Mouse (Mus musculus) midbrain, postnatal 0 days (tissue): Measurements from ENCODE around the gene Tdg. TPM values are rescaled to one million over a fixed set of nuclear protein-coding genes. Genes with fewer than 3 reads are reported as not detected.
A peak's percentile ranks its signal among the peaks of the same experiment; 100 is the strongest.

Source experiments
- ATAC-seq: fragments of 200-750 bp; cut with Nextera tagmentation; 2 replicates; pipeline ENCODE4 v1.8.0; 2017; ENCODE audit warnings: moderate number of reproducible peaks, mild to moderate bottlenecking, moderate TSS enrichment, moderate library complexity; ENCODE audit not compliant: low FRiP score
- DNase-seq: peaks from one replicate; pipeline ENCODE4 v3.0.0-alpha.2; 2015; ENCODE audit warnings: low spot score
- H3K27ac ChIP-seq: fragments of 300-500 bp; sonication (generic); 2 replicates; pipeline ENCODE4 v1.5.1; 2014; ENCODE audit warnings: low read depth, mild to moderate bottlenecking, low read length, mixed read lengths
- H3K27me3 ChIP-seq: fragments of 300-500 bp; sonication (generic); 2 replicates; pipeline ENCODE4 v1.6.1; 2014; ENCODE audit warnings: low read length, control low read depth, mixed read lengths; ENCODE audit not compliant: insufficient read depth
- H3K36me3 ChIP-seq: fragments of 300-500 bp; sonication (generic); 2 replicates; pipeline ENCODE4 v1.6.1; 2014; ENCODE audit warnings: low read length, control low read depth, mixed read lengths; ENCODE audit not compliant: insufficient read depth
- H3K4me1 ChIP-seq: fragments of 300-500 bp; sonication (generic); 2 replicates; pipeline ENCODE4 v1.6.1; 2014; ENCODE audit warnings: mild to moderate bottlenecking, control low read depth, antibody characterized with exemption, low read length, mixed read lengths; ENCODE audit not compliant: insufficient read depth
- H3K4me2 ChIP-seq: fragments of 300-500 bp; sonication (generic); 2 replicates; pipeline ENCODE4 v1.6.1; 2014; ENCODE audit warnings: low read depth, mild to moderate bottlenecking, low read length, mixed read lengths; ENCODE audit not compliant: poor library complexity, severe bottlenecking
- H3K4me3 ChIP-seq: fragments of 300-500 bp; sonication (generic); 2 replicates; pipeline ENCODE4 v1.5.1; 2014; ENCODE audit warnings: low read depth, mild to moderate bottlenecking, low read length, moderate library complexity
- H3K9ac ChIP-seq: fragments of 300-500 bp; sonication (generic); replicated peaks from 2 replicates; pipeline ENCODE4 v1.6.1; 2014; ENCODE audit warnings: mild to moderate bottlenecking, low read length, moderate library complexity, mixed read lengths; ENCODE audit not compliant: poor library complexity, severe bottlenecking
- H3K9me3 ChIP-seq: fragments of 300-500 bp; sonication (generic); 2 replicates; pipeline ENCODE4 v1.6.1; 2016; ENCODE audit warnings: low read length, control low read depth
- CTCF ChIP-seq: IDR thresholded peaks from 2 replicates; pipeline ENCODE4 v1.5.1; 2016; ENCODE audit warnings: antibody characterized with exemption, mild to moderate bottlenecking
- WGBS: fragments of 180-500 bp; shearing (Covaris S2); extraction: QIAGEN DNeasy Blood & Tissue Kit; methylation state at CpG from one replicate; pipeline ENCODE4 v1.1.7; 2014; 5-methylcytosine and 5-hydroxymethylcytosine counted together
- polyA plus RNA-seq: library from polyadenylated mRNA; unstranded; fragments of >200 nt; fragmentation: Nextera tagmentation; extraction: Ambion mirVana; gene quantifications from 2 replicates; pipeline ENCODE4 v1.2.1, GENCODE M21; 2015
- total RNA-seq: library from RNA; depleted of rRNA; stranded (reverse); fragments of >200 nt; gene quantifications from 2 replicates; pipeline ENCODE4 v1.2.3, GENCODE M21; 2014

Tdg gene
- total and polyA plus RNA-seq, 2 experiments from 2014 or later: 60.9 to 121 TPM

DNA sequence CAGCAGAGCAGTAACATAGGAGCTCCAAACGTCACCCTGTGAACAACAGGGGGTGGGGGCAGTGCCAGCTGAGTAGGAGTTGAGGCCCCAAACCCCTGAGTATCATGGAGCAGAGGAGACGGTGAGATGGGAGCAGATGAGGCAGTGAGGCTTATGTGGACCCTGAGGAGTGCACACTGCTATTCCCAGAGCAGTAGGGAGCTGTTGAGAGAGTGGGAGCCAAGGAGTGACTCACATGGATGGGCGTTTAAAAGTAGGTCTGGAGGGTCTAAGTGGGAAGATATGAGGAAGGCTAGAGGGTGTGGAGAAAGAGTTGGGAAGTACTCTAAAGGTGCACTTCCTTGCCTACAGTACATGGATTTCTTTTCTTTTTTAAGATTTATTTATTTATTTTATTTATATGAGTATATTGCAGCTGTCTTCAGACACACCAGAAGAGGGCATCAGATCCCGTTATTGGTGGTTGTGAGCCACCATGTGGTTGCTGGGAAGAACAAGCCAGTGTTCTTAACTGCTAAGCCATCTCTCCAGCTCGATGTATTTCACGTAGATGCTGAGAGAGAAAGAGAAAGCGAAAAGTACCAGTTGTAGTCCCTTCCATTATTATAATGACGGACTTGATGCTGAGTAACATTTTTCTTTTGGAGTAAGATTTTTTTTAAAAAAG, 9.5 kb downstream of the Tdg start:
- Histone ChIP-seq H3K27me3 (no peaks in the 10 kb centered on the region), H3K9me3 (no peaks in the 10 kb centered on the region), H3K4me2 (no peak overlapping the region), H3K9ac (no peak overlapping the region), H3K4me1 (no peaks in the 10 kb centered on the region), H3K36me3 (peaks cover 39% of the 10 kb centered on the region), H3K27ac (no peak overlapping the region), H3K4me3 (no peak overlapping the region)
- peak; percentile 23 for TF ChIP-seq CTCF
- no peak for DNase-seq
- no peak for ATAC-seq
- WGBS: 91% methylated on average over 8 of the region's 8 CpGs

DNA sequence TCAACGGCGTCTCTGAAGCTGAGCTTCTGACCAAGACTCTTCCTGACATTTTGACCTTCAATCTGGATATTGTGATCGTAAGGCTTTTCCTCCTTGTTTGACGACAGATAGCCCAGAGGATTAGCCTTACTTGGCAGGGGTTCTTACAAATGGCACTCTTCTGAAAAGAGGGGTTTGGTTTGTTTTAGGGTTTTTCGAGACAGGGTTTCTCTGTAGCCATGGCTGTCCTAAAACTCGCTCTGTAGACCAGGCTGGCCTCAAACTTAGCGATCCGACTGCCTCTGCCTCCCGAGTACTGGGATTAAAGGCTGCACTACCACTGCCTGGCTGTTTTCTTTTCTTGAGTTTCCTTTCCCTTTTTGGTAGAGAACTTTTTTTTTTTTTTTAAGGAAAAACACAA, 11.9 kb downstream of the Tdg start:
- Histone ChIP-seq H3K4me3 (no peak overlapping the region), H3K4me1 (no peaks in the 10 kb centered on the region), H3K9ac (no peak overlapping the region), H3K27me3 (no peaks in the 10 kb centered on the region), H3K27ac (no peak overlapping the region), H3K4me2 (no peak overlapping the region), H3K36me3 (peaks cover 56% of the 10 kb centered on the region), H3K9me3 (no peaks in the 10 kb centered on the region)
- DNase-seq (no peak), ATAC-seq (no peak)
- WGBS: 84% methylated on average over 7 of the region's 9 CpGs
- TF ChIP-seq CTCF: no peak

DNA sequence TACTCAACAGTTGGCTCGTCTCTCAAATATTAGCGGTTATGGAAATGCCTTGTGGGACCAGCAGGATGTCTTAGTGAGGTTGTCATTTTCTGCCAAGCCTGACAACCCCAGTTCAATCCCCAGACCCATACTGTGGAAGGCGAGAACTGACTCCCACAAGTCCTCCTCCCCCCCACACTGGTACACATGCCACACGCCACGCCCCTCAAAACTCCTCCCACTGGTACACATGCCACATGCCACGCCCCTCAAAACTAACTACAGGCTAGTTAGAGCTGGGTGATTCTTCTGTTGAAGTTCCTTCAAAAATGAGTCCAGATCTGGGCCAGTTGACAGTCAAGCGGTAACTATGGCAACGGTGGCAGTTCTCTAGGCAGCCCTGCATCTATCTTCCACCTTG, 16.5 kb downstream of the Tdg start:
- no peaks in the 10 kb centered on the region for H3K27me3 ChIP-seq
- no peak overlapping the region for H3K4me2 ChIP-seq
- no peak overlapping the region for H3K27ac ChIP-seq
- no peak for TF ChIP-seq CTCF
- H3K36me3 ChIP-seq: peaks cover 49% of the 10 kb centered on the region
- no peaks in the 10 kb centered on the region for H3K9me3 ChIP-seq
- DNase-seq: peak; percentile 14
- no peak overlapping the region for H3K9ac ChIP-seq
- no peaks in the 10 kb centered on the region for H3K4me1 ChIP-seq
- ATAC-seq: no peak
- 95% methylated on average over 8 of the region's 8 CpGs for WGBS
- no peak overlapping the region for H3K4me3 ChIP-seq

DNA sequence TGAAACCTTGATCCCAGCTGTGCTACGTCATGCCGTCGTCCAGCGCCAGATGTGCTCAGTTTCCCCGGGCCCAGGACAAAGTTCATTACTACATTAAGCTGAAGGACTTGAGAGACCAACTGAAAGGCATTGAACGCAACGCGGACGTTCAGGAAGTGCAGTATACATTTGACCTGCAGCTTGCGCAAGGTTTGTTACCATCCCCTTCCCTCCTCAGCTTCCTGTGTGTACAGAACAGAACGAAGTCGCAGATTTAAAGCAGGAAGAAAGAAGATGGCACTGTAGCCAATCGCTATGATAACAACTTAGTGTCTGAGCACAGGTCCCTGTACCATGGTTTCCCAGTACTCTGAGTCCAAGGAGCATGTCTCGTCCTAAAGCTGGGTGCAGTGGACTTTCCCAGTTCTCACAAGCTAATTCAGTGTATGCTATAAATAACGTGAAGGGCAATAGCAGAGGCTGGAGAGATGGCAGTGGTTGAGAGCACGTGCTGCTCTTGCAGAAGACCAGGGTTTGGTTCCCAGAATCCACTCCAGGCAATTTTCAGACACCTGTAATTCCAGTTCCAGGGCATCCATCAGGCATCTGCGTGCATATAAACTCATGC, 17.7 kb downstream of the Tdg start:
- Histone ChIP-seq H3K4me3 (no peak overlapping the region), H3K9ac (no peak overlapping the region), H3K4me1 (no peaks in the 10 kb centered on the region), H3K27ac (no peak overlapping the region), H3K27me3 (no peaks in the 10 kb centered on the region), H3K4me2 (no peak overlapping the region), H3K36me3 (peaks cover 49% of the 10 kb centered on the region), H3K9me3 (no peaks in the 10 kb centered on the region)
- DNase-seq (no peak), ATAC-seq (no peak)
- WGBS: 95% methylated on average over 17 of the region's 17 CpGs
- TF ChIP-seq CTCF: no peak

DNA sequence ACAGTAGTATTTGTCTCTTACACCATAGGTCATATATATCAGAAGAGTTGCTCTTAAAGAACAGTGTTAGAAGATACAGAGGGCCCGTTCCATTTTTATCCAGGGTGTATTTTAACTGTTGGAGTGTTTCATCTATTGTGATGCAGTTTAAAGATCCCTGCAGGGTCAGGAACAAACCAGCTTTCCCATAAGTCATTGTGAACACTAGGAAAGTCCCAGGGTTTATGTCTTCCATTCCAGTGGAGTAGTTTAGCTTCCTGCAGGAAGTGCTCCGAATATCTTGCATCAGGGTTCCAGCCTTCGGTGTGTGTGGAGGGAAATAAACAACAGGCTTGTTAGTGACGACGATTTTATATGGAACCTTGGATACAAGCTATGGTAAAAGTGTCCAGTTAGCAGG, 21.6 kb downstream of the Tdg start:
- Histone ChIP-seq H3K4me1 (no peaks in the 10 kb centered on the region), H3K27me3 (no peaks in the 10 kb centered on the region), H3K27ac (no peak overlapping the region), H3K9ac (no peak overlapping the region), H3K9me3 (no peaks in the 10 kb centered on the region), H3K4me3 (no peak overlapping the region), H3K4me2 (no peak overlapping the region), H3K36me3 (peaks cover 25% of the 10 kb centered on the region)
- DNase-seq (no peak), ATAC-seq (no peak)
- WGBS: 92% methylated on average over 5 of the region's 5 CpGs
- TF ChIP-seq CTCF: no peak

DNA sequence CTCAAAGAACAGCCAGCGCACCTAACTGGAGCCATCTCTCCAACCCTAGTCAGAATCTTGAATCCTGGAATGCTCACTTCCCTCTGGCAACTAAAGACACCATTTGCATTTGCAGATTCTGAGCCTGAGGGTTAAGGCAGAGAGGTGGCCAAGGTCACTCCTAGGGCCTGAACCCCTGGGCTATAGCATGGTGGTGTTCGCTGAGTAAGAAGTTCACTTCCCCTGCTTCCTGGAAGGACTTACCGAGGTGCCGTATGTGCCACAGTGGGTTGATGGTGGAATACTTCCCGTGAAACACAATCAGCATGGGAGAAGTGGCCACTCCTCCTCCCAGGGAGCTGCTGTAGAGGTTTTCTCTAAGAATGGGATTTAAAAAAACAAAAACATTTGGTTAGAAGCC, 23.0 kb downstream of the Tdg start:
- 77% methylated on average over 5 of the region's 5 CpGs for WGBS

More for the DNA sequence above, 23.0 kb downstream of the Tdg start:
- Histone ChIP-seq H3K27me3 (no peaks in the 10 kb centered on the region), H3K4me1 (no peaks in the 10 kb centered on the region), H3K4me2 (no peak overlapping the region), H3K9me3 (no peaks in the 10 kb centered on the region), H3K27ac (no peak overlapping the region), H3K9ac (no peak overlapping the region), H3K4me3 (no peak overlapping the region), H3K36me3 (peaks cover 15% of the 10 kb centered on the region)
- no peak for TF ChIP-seq CTCF
- DNase-seq: no peak
- no peak for ATAC-seq
